Mouse (Mus musculus): ENCODE data around the gene Eftud2.

DNA sequence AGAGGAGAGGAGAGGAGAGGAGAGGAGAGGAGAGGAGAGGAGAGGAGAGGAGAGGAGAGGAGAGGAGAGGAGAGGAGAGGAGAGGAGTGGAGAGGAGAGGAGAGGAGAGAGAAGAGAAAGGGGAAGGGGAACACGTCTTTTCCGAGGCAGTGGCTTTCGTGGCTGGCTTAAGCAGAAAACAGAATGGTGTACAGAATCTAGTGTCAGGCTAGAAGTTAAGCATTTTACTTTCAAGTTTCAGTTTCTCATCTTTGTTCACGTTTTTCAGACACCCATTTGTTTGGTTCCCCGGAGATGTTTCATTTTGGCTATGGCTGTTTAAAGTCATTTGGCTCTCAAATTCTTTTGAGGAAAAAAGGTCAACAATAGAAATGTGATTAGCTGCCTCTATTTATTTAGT, 72.5 kb downstream of the Eftud2 start:
- TF ChIP-seq POLR2A (IDR thresholded peaks at IDR 0.05; ENCODE audit: control insufficient read depth, low read depth, low read length) (no peak), CTCF (IDR thresholded peaks at IDR 0.05; ENCODE audit: control insufficient read depth, insufficient read depth, insufficient replicate concordance, low read depth, low read length) (no peak)
